Mouse (Mus musculus) MEL-GATA-1-ER (cell line): ENCODE measurements around the gene Tom1l1.
"Not testable (repeated sequence)": the region's sequence is repeated elsewhere in the genome, so short reads cannot be mapped to it uniquely, and the experiment has no call there.

Source experiments
- DNase-seq: peaks from one replicate; pipeline ENCODE4 v3.0.0-alpha.2; 2012; ENCODE audit warnings: low read depth; ENCODE audit errors: extremely low read depth

The Tom1l1 gene

DNA sequence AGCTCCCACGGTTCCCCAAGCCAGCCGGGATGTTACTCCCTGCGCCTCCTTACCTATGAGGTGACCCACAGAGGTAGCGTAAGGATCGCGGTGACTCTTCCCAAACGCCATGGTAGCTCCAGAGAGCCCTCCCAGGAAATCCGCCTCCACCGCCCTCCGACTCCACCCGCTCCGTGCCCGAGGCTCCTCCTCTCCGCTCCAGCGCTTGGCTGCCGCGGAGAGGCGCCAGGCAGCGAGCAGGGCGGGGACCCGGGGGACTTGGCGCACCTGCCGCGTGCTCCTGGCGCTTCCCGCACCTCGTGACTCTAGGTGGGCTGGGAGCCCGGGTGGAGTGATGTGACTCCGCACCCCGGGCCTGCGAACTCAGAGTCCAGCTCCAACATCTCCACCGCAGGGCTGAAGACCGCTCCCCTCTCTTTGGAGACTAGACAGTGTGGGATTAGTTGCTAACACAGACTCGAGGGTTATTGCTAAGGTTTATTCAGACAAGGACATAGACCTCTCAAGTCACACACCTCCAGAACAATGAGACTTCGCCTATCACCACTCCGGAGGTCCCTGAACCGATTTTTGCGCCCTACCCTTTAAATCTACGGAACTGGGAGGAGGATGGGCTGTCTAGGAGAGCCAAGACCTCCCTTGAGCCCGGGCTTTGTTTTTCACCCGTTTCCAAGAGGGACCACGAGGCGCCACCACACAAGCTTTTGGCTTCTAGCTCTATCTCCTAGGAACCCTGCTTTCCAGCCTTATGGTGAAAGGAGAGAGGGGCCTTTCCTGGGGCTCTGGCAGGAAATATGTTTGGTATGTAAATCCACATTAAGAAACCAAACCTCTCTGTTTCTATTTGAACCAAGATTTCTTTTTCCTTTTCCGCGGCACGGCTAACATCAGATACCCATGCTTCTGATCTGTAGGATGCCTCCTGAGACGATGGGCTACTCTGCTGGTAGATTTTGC is at the start of gene Tom1l1:
TSS of gene Tom1l1 (minus strand) at position 907 of the 957 bp plus-strand sequence.
- DNase-seq: no peak

GRCm38 (mm10) chr11:90733575-90733974 is 45.4 kb upstream of the Tom1l1 start:
- DNase-seq: no peak

DNA sequence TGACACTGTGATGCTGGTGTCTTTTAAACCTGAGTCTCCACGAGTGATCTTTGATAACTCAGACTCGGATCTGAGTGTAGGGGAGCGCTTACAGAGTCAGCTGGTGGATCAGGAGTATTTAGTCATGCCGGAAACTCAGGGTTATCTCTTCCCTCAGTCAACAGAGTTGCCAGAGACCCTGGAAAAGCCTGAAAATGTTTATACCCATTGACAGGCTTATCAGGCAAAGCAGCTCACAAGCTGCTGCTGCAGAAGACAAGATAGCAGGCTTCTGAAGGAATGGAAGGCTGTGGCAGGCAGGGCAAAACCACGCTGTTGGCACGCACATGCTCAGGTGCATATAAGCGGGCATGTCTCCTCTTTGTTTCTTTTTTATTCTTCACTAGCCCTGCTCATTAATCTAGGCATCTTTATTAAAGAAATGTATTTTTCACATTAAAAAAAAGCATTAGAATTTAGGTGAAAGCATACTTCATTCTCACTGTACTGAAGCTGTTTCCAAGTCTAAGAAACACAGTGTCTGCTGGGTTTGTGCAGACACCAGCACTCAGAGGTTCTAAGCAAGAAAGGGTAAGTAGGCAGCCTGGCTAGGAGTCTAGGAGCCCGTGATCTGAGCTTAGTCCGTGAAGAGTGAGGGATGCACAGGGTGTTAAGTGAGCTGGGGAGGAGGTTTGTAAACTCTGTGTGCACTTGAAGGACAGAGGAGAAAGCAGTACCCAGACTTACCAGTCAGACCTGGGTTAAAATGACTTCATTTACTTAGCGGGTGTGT is 39.4 kb upstream of the Tom1l1 start:
- peak; percentile 97 for DNase-seq

DNA sequence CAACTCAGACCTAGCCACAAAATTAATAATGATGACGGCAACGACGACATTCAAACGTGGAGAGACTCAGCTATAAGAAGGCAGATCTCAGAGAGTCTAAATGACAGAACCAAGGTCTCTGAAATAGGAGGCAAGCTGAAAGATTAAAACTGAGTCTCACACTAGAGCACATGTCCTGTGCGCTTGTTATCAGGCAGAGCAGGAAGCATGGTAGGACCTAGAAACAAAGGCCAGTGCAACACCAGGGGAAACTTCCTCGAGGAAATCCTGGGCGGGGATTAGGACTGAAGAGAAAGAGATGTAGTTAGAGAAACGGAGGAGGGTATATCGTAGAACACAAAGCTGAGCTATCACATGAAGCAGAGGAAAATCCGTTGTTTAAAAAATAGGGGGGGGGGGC is 38.6 kb upstream of the Tom1l1 start:
- peak; percentile 47 for DNase-seq

GRCm38 (mm10) chr11:90722304-90722703 is 34.1 kb upstream of the Tom1l1 start:
- no peak for DNase-seq

GRCm38 (mm10) chr11:90717719-90718118 is 29.6 kb upstream of the Tom1l1 start:
- DNase-seq: no peak

- DNase-seq: no peak
These were observed 23.4 kb upstream of the Tom1l1 start for GRCm38 (mm10) chr11:90711596-90711995.

GRCm38 (mm10) chr11:90707134-90707533 is 19.0 kb upstream of the Tom1l1 start:
- DNase-seq: not testable (repeated sequence)

DNA sequence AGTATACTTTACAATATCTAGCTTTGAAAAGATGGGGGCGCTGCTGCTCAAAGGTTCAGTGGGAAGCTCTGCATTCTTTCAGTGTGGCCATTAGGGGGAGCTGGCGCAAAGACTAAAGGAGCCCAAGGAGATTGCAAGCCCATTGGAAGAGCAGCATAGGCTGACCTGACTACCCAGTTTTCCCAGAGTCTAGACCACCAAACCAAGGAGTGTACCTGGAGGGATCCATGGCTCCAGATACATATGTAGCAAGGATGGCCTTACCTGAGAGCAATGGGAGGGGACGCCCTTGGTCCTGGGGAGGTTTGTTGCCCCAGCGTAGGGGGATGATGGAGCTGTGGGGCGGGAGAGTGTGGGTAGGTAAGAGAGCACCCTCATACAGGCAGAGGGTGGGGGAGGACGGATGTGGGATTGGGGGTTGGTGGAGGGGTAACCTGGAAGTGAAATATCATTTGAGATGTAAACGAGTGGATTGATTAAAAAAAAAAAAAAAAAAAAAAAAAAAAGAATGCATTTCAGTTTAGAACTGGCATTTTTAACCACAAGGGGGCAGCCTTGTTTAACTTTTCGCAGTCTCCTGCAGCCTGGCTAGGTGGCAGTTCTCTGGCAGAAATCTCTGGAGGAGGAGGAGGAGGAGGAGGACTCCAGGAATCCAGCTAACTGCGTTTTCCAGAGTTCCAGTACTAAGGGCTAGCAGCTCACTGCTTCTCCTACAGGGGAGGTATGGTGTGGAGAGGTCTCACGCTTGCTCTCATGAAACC is 9.5 kb upstream of the Tom1l1 start:
- DNase-seq: peak; percentile 72

DNA sequence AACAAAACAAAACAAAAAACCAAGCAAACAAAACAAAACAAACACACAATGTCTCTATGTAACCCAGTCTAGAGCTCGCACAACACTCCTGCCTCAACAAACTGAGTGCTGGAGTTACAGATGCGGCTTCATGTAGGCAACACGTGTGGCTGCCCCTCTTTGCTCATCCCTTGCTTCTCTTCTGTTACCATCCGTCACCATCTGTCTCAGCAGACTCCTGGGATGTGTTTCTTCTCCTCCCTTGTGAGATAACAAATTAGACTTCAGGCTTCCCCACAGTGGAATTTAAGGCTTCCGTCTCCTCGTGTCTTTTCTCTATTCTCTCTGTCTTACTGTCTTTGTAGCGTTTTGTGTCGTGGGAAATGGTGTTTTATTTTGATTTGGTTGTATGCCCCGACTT is 7.6 kb upstream of the Tom1l1 start:
- no peak for DNase-seq

- DNase-seq: no peak
These were observed 6.0 kb upstream of the Tom1l1 start for GRCm38 (mm10) chr11:90694206-90694605.

GRCm38 (mm10) chr11:90690361-90690760 is 2.2 kb upstream of the Tom1l1 start:
- no peak for DNase-seq

DNA sequence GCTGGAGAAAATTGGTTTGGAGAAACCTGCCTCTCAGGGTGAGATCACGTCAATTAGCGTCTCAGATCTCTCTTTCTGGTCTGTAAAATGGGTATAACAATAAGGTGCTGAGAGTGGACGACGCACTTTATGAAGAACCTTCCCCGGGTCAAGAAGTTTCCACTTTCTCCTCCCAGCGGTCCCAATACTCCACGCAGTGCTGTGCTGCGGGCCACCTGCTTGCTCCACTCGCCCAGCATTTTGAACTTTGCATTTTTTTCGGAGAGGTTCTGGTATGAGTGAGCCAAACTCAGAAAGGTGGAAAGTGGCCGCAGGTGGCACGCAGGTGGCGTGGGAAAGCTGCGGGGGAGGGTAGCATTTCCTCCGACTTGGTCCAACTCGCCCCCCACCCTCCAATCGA is 1.1 kb downstream of the Tom1l1 start:
- DNase-seq: no peak

DNA sequence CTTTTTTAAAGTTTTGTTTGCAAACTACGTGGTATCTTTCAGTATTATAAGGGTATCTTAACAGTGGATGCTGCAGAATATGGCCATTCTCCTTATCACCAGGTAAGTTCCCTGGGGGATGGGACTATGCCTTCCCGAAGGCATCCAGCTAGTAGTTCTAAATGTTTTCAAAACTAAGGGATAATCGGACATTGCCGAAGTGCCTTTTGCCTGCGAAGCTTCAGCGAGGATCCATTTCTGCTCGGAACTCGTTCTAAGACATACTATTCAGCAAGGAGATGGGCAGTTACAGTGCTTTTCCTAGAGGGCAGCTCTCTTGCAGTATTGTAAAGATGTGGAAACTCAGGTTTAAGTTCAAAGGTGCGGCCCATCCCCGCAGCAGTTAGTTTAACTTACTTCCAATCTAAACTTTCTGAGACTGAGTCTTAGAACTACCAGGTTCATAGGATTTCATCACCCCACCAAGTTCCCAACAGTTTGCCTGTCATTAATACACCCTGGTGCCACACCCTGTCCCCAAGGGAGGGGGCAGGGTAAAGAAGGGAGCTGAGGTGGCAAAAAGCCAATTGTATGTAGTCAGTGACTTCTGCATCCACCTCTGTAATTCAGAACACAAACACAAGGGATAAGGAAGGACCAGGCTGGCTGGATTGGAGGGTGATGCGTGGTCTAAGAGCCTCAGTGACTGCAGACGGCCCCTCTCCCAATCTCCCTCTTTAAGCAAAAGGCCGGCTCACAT is 1.7 kb downstream of the Tom1l1 start:
- DNase-seq: peak; percentile 56

GRCm38 (mm10) chr11:90685196-90685595 is 3.0 kb downstream of the Tom1l1 start:
- DNase-seq: no peak

GRCm38 (mm10) chr11:90684765-90685164 is 3.4 kb downstream of the Tom1l1 start:
- no peak for DNase-seq

DNA sequence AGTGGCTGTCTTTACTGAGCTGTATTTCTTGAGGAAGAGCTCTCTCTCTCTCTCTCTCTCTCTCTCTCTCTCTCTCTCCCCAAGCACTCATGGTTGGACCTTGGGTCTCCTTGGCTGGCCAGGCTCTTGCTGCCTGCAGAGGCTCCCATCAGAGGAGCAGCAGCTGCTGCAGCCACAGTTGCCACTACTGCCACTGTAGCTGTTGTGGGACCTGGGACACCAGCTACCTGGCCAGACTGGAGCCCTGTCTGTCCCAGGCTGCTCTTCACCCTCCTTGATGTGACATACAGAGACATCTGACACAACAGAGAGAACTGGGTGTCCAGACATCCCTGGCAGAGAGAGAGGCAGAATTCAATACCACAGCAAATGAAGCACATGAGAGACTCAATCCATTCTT is 7.0 kb downstream of the Tom1l1 start:
- DNase-seq: no peak

DNA sequence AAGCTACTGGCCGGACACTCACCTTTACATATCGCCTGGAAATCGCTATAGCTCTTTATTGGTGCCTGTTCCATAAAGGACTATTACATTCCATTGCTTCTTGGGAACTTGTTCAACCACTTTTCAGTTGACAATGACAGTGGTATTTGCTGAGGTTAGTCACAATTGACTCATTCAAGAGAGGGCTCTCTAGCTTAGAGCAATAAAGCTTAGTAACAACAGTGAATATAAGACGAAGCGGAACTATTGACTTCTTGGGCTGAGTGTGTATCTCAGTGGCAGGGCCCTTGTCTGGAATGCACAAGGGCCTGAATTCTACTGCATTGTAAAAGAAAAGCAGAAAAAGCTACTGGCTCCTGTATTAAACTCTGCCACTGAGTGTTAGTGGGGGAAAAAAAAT is 9.6 kb downstream of the Tom1l1 start:
- DNase-seq: no peak

DNA sequence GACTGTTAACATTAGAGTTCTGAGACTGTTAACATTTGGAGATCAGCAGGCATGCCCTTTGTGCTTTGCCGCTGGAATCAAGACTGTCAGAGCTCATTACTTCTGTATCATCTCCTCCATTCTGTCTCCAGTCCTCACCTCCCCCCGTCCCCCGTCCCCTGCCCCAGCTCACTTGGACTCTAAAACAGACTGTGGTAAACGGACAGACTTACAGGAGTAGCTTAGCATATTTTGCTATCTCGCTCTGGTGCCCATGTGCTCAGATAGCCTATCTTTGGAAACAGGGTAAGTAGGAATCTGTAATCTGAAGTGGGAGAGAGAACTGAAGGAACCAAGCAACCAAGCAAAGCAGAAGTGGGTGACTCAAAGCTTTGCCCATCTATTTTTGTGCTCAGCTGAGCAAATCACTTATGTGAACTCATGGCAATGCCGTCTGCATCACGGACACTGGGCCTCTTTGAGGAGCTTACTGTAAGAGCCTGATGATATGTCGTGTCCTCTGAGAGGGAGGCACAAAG is 10.3 kb downstream of the Tom1l1 start:
- no peak for DNase-seq

DNA sequence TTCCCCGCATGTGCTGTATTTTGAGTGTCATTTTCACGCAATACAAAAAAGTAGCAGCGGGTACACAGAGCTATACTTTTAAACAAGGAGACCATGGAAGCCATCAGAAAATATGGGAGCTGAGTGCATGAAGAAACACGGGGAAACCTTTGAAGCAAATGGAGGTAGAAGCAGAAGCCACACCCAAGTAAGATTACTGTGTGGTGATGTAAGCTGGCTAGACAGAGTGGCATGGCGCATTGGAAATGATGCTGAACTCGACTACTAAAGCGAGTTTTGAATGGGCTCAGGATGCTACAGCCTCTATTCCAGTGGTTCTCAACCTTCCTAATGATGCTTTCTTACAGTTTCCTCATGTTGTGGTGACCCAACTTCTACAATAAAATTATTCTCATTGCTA is 11.1 kb downstream of the Tom1l1 start:
- DNase-seq: no peak
